Comparison of ENCODE assay signal across 8 mouse cellular contexts in the genomic region with DNA sequence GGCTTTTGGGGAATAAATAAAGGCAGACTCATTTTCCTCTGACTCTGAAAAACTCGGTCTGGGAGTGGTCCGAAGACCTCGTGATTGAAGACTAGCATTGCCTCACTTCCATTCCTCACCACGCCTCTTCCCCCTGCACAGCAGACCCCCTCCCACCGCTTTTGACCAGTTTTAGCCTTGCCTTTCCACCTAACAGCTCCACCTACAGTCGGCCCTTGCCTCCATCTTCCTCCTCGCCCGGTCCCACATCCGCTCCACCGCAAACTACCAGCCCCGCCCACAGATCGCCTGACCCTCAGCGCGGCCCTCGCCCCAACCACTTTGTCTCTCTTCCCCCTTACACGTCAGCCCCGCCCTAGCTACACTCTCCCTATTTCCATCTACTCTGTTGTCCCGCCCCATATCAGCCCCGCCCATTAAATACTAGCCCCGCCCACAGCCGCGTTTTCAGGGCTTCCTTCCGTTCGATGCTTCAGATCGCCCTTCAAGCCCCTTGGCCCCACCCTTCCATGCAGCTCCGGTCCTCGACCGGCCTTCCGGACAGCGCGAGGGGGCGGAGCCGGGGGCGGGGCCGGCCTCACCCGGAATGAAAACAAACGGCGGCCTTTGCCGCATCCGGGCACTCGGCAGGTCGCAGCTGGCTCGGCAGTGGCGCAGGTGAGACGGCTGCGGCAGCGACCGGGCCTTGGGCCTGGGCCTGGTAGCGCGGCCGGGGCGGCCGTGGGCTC. TPM values are rescaled to one million over a fixed set of nuclear protein-coding genes. Genes with fewer than 3 reads are reported as not detected.
DNase-seq lines count a peak whose midpoint lies in the region; ATAC-seq and TF ChIP-seq lines count a peak whose summit lies in the region.

Gene Nub1 (plus strand): TSS at position 167 of the 728 bp plus-strand sequence.

- peaks cover 19% of the 10 kb centered on the region for H3K4me1 ChIP-seq in forebrain, embryonic 10.5 days
- H3K4me1 ChIP-seq in heart, embryonic 15.5 days (replicated peaks) = peaks cover 18% of the 10 kb centered on the region
- H3K4me1 ChIP-seq in liver, embryonic 14.5 days (replicated peaks; ENCODE audit: control insufficient read depth in 2 of 2, insufficient read depth in 2 of 2, low read length in 1 of 2) = peaks cover 5 to 21% of the 10 kb centered on the region in 2 experiments
- H3K4me1 ChIP-seq in neural tube, embryonic 11.5 days (ENCODE audit: control insufficient read depth, insufficient read depth, low read length) = 0 out of 2 replicates have a peak, but pooled peaks cover 3% of the 10 kb centered on the region
- H3K4me1 ChIP-seq in stomach, postnatal 0 days (replicated peaks; ENCODE audit: control insufficient read depth, insufficient read depth) = no peaks in the 10 kb centered on the region; the same call in 1 of the 2 replicates

- peak within 1 kb of the TSS; percentile 69 for H3K4me2 ChIP-seq in heart, embryonic 15.5 days
- peak within 1 kb of the TSS; percentile 73 for H3K4me2 ChIP-seq in liver, embryonic 14.5 days (ENCODE audit: low read depth)
- peak within 1 kb of the TSS; percentile 60 for H3K4me2 ChIP-seq in neural tube, embryonic 11.5 days (ENCODE audit: low read depth)
- H3K4me2 ChIP-seq in stomach, postnatal 0 days (replicated peaks; ENCODE audit: low read depth) = peak within 1 kb of the TSS; percentile 58

- TF ChIP-seq CTCF in liver, embryonic 14.5 days (IDR thresholded peaks at IDR 0.05; ENCODE audit: low read depth) = peak; percentile 63
- peak; percentile 76 for TF ChIP-seq CTCF in stomach, postnatal 0 days (IDR thresholded peaks at IDR 0.05; ENCODE audit: low read depth)

- H3K9me3 ChIP-seq in forebrain, embryonic 10.5 days = no peaks in the 10 kb centered on the region
- no peaks in the 10 kb centered on the region for H3K9me3 ChIP-seq in heart, embryonic 15.5 days (replicated peaks)
- H3K9me3 ChIP-seq in liver, embryonic 14.5 days (ENCODE audit: control insufficient read depth, low read length) = no peaks in the 10 kb centered on the region
- H3K9me3 ChIP-seq in neural tube, embryonic 11.5 days (ENCODE audit: control insufficient read depth, low read length) = no peaks in the 10 kb centered on the region
- no peaks in the 10 kb centered on the region for H3K9me3 ChIP-seq in stomach, postnatal 0 days (ENCODE audit: control insufficient read depth, low read length)

- H3K27me3 ChIP-seq in forebrain, embryonic 10.5 days (ENCODE audit: poor library complexity, severe bottlenecking) = no peaks in the 10 kb centered on the region
- H3K27me3 ChIP-seq in heart, embryonic 15.5 days = no peaks in the 10 kb centered on the region
- no peaks in the 10 kb centered on the region for H3K27me3 ChIP-seq in liver, embryonic 14.5 days (ENCODE audit: control insufficient read depth, insufficient read depth, low read length)
- H3K27me3 ChIP-seq in neural tube, embryonic 11.5 days (ENCODE audit: control insufficient read depth, insufficient read depth, low read length) = no peaks in the 10 kb centered on the region
- no peaks in the 10 kb centered on the region for H3K27me3 ChIP-seq in stomach, postnatal 0 days (ENCODE audit: control insufficient read depth, insufficient read depth, low read length)

- H3K36me3 ChIP-seq in forebrain, embryonic 10.5 days (replicated peaks) = peaks cover 14% of the 10 kb centered on the region
- peaks cover 15% of the 10 kb centered on the region for H3K36me3 ChIP-seq in heart, embryonic 15.5 days
- peaks cover 8% of the 10 kb centered on the region for H3K36me3 ChIP-seq in liver, embryonic 14.5 days (replicated peaks; ENCODE audit: control insufficient read depth, insufficient read depth, low read depth)
- H3K36me3 ChIP-seq in neural tube, embryonic 11.5 days (ENCODE audit: control insufficient read depth, insufficient read depth, low read length) = no peaks in the 10 kb centered on the region
- H3K36me3 ChIP-seq in stomach, postnatal 0 days (ENCODE audit: control insufficient read depth, insufficient read depth, low read length) = peaks cover 3% of the 10 kb centered on the region; the same call in 1 of the 2 replicates

- H3K4me3 ChIP-seq in forebrain, embryonic 10.5 days = peak within 1 kb of the TSS; percentile 71
- peak within 1 kb of the TSS; percentile 89 for H3K4me3 ChIP-seq in heart, embryonic 15.5 days
- H3K4me3 ChIP-seq in liver, embryonic 14.5 days (ENCODE audit: insufficient read depth in 1 of 2, low read depth in 2 of 2, low read length in 2 of 2) = peak within 1 kb of the TSS; percentile 99 to 100
- H3K4me3 ChIP-seq in neural tube, embryonic 11.5 days (ENCODE audit: low read depth, low read length) = peak within 1 kb of the TSS; percentile 71
- peak within 1 kb of the TSS; percentile 92 for H3K4me3 ChIP-seq in stomach, postnatal 0 days (ENCODE audit: low read depth, low read length)

- TF ChIP-seq EP300 in liver, embryonic 14.5 days (IDR thresholded peaks at IDR 0.05; ENCODE audit: low read depth) = no peak
- no peak for TF ChIP-seq EP300 in stomach, postnatal 0 days (optimal IDR thresholded peaks at IDR 0.05)

- peak; percentile 98 for ATAC-seq in heart, embryonic 15.5 days (replicated peaks; ENCODE audit: insufficient number of reproducible peaks, insufficient read depth, low FRiP score, low read depth)
- peak; percentile 94 for ATAC-seq in liver, embryonic 14.5 days (ENCODE audit: insufficient read depth)
- ATAC-seq in neural tube, embryonic 11.5 days (ENCODE audit: insufficient read depth, low FRiP score, low TSS enrichment) = peak; percentile 97
- peak; percentile 98 for ATAC-seq in stomach, postnatal 0 days (ENCODE audit: low FRiP score, low TSS enrichment)

- under 1% methylated on average over 53 of the region's 53 CpGs for WGBS in forebrain, embryonic 10.5 days
- WGBS in heart, embryonic 15.5 days = under 1% methylated on average over 53 of the region's 53 CpGs
- WGBS in liver, embryonic 14.5 days (ENCODE audit: insufficient replicate concordance) = under 1% methylated on average over 53 of the region's 53 CpGs
- under 1% methylated on average over 53 of the region's 53 CpGs for WGBS in neural tube, embryonic 11.5 days
- under 1% methylated on average over 53 of the region's 53 CpGs for WGBS in stomach, postnatal 0 days

- H3K27ac ChIP-seq in forebrain, embryonic 10.5 days = peak within 1 kb of the TSS; percentile 93
- peak within 1 kb of the TSS; percentile 96 for H3K27ac ChIP-seq in heart, embryonic 15.5 days
- peak within 1 kb of the TSS; percentile 91 for H3K27ac ChIP-seq in liver, embryonic 14.5 days
- peak within 1 kb of the TSS; percentile 92 for H3K27ac ChIP-seq in neural tube, embryonic 11.5 days (ENCODE audit: low read depth, low read length)
- H3K27ac ChIP-seq in stomach, postnatal 0 days (replicated peaks) = peak within 1 kb of the TSS; percentile 99

- peak; percentile 97 for DNase-seq in CD8-positive naive resting alpha-beta T cell, adult 2 months (ENCODE audit: low read depth in 2 of 2, low spot score in 2 of 2)
- peak; percentile 99 for DNase-seq in c-Kit-positive CD71-negative TER-119-negative erythroid progenitor cells, embryonic 14.5 days (ENCODE audit: low read depth)
- DNase-seq in forebrain, embryonic 10.5 days (ENCODE audit: extremely low spot score, low spot score) = peak; percentile 100
- peak; percentile 99 for DNase-seq in kidney, postnatal 25 days
- DNase-seq in liver, embryonic 14.5 days (ENCODE audit: low read depth in 3 of 3, low spot score in 3 of 3) = peak; percentile 99
- DNase-seq in neural tube, embryonic 11.5 days (ENCODE audit: low spot score) = peak; percentile 99
- peak; percentile 100 for DNase-seq in stomach, postnatal 0 days (ENCODE audit: low spot score)

- peak within 1 kb of the TSS; percentile 79 for H3K9ac ChIP-seq in heart, embryonic 15.5 days
- peak within 1 kb of the TSS; percentile 91 for H3K9ac ChIP-seq in liver, embryonic 14.5 days (replicated peaks)
- peak within 1 kb of the TSS; percentile 67 for H3K9ac ChIP-seq in neural tube, embryonic 11.5 days (ENCODE audit: low read length)
- peak within 1 kb of the TSS; percentile 81 for H3K9ac ChIP-seq in stomach, postnatal 0 days (ENCODE audit: low read length)

RNA-seq across cellular contexts. Expression of gene Nub1, which starts in this region (rescaled TPM):
- polyA plus RNA-seq in forebrain, embryonic 10.5 days (2016; fragmentation: Nextera tagmentation; extraction: Ambion mirVana) = 26.1 and 27.0 TPM in 2 replicates
- polyA plus RNA-seq in heart, embryonic 15.5 days (2015; fragmentation: Nextera tagmentation; extraction: Ambion mirVana) = 21.6 and 28.2 TPM in 2 replicates
- 6.7 and 10.8 TPM in 2 replicates for polyA plus RNA-seq in liver, embryonic 14.5 days (2012; rRNA removed)
- 10.5 and 11.9 TPM in 2 replicates for polyA plus RNA-seq in liver, embryonic 14.5 days (2014; fragmentation: Nextera tagmentation; extraction: Ambion mirVana)
- 40.5 and 41.8 TPM in 2 replicates for polyA plus RNA-seq in neural tube, embryonic 11.5 days (2014; fragmentation: Nextera tagmentation; extraction: Ambion mirVana)
- 18.5 and 20.4 TPM in 2 replicates for polyA plus RNA-seq in stomach, postnatal 0 days (2015; fragmentation: Nextera tagmentation; extraction: Ambion mirVana)

Comparison
In these comparisons a context has a peak if more than half of its experiments do, and no peak if none do; other contexts are left out.
1. Peak in every context shown above with its lines: DNase-seq, ATAC-seq, H3K4me3 ChIP-seq and H3K27ac ChIP-seq.